Mouse (Mus musculus): ENCODE results near the gene Pde2a. TPM values are rescaled to one million over a fixed set of nuclear protein-coding genes. Genes with fewer than 3 reads are reported as not detected.

The Pde2a gene
- 15.8 and 21.1 TPM in 2 replicates for total RNA-seq (2014; fragmentation: Nextera tagmentation)
- total RNA-seq (2017) = 23.1 and 28.5 TPM in 2 replicates

DNA sequence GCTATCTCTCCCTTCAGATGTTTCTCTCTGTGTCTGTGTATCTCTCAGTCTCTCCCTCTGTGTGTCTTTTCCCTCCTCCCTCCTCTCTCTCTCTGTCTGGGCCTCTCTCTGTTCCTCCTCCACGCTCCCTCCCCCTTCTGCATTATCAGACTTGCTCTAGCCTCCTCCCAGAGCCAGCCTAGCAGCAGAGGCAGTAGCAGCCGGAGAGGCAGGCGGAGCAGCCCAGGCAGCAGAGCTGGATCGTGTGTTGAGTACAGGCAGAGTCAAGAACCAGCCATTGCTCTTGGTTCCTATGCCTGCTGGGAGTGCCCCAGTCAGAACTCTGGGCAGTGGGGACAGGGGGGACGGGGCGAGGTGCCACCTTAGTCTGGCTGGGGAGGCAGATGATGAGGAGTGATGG is at the start of gene Pde2a:
Gene Pde2a, plus strand, starts transcription at position 163 of the 400 bp plus-strand sequence.
- no peak for ATAC-seq (replicated peaks; ENCODE audit: poor library complexity, severe bottlenecking)

- no peak for ATAC-seq (replicated peaks; ENCODE audit: poor library complexity, severe bottlenecking)
Observed at GRCm38 (mm10) chr7:101373082-101373481, 48.4 kb upstream of the Pde2a start.

- ATAC-seq (replicated peaks; ENCODE audit: poor library complexity, severe bottlenecking) = 0 out of 2 replicates have a peak, but pooled peaks have one; percentile 29
Observed at GRCm38 (mm10) chr7:101374155-101374554, 47.3 kb upstream of the Pde2a start.

GRCm38 (mm10) chr7:101376701-101377340 is 44.7 kb upstream of the Pde2a start:
- no peak for ATAC-seq (replicated peaks; ENCODE audit: poor library complexity, severe bottlenecking)

- peak; percentile 62 for ATAC-seq (replicated peaks; ENCODE audit: poor library complexity, severe bottlenecking)
Observed at GRCm38 (mm10) chr7:101377741-101378262, 43.7 kb upstream of the Pde2a start.

DNA sequence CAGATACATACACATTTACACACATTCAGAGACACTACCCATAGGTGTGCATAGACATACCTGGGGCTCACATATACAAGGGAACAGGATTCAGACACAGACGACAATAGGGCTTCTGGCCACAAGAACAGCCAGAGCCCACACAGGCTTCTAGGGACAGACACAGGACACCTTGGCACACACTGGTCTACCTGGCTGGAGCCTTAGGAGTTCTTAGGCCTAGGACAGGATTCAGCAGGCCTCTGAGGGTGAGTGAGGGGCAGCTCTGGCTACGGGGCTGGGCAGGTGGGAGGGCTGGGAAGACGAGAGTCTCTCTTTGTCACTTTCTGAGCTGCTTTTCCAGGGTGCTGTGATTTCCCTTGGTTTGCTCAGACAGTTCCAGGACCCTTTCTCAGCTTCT is 43.2 kb upstream of the Pde2a start:
- no peak for ATAC-seq (replicated peaks; ENCODE audit: poor library complexity, severe bottlenecking)

DNA sequence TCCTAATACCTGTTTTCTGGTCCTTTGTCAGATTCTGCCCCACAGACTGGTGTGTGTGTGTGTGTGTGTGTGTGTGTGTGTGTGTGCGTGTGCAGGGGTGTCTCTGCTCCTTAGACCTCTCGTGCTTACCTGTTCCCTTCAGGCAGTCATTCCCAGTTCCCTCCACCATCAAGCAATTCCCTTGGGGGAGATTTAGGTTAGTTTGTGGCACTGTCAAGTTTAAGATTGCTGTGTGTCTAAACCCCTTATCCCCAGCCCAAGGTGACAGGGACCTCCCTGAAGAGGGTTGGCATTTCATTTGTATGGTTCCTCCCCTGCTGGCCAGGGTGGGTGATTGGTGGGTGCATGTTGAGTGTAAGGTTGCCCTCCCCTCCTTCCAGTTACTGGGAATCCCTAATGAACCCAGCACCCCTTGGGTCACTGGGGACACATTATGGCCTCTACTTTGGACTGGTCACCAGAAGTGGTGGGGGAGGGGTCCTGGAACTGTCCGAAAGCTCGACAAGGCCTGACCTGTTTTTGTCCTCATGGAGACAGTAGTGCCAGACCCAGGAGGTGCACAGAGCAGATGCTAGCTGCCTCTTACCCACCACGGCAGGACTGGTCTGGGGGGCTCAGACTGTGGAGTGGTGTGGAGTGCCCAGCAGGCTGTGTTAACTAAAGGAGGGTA is 42.6 kb upstream of the Pde2a start:
- ATAC-seq (replicated peaks; ENCODE audit: poor library complexity, severe bottlenecking) = no peak

DNA sequence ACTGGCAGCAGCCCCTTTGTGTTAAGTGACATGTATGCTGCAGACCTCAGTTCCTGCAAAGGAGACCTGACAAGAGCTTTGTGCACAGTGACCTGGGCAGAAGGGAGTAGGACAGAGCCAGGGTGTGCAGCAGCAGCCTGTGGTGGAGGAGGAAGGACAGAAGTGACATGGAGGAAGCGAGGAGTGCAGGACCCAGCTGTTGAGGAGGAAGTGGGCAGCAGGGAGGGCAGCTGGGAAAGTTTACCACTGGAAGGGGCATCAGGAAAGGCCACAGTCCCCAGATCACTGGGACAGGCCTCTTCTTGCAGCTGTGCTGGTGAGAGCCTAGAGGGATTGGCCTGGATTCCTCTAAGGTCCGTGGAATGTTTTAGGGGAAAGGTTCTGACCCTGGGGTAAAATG is 41.8 kb upstream of the Pde2a start:
- peak; percentile 43 for ATAC-seq (replicated peaks; ENCODE audit: poor library complexity, severe bottlenecking)

DNA sequence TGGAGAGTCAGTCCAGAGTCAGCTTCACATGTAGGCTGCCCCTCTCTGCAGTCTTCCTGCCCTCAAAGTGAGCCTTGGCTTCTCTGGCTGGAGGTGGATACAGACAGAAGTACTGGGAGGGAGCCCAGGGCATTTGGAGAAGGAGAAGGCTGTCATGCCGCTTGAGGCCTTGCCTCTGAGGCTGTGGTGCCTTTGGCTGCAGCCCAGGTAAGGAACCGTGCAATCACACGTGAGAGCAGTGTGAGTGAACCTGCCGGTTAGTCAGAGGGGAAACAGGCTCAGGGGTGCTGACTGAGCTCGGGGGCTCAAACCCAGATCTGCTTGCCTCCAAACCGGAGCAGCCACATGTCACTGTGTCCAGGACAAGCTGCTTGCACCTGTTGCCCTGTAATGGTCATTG is 40.0 kb upstream of the Pde2a start:
- no peak for ATAC-seq (replicated peaks; ENCODE audit: poor library complexity, severe bottlenecking)

GRCm38 (mm10) chr7:101382378-101382777 is 39.1 kb upstream of the Pde2a start:
- ATAC-seq (replicated peaks; ENCODE audit: poor library complexity, severe bottlenecking) = peak; percentile 69

- peak; percentile 48 for ATAC-seq (replicated peaks; ENCODE audit: poor library complexity, severe bottlenecking)
Observed at GRCm38 (mm10) chr7:101383756-101384155, 37.7 kb upstream of the Pde2a start.

DNA sequence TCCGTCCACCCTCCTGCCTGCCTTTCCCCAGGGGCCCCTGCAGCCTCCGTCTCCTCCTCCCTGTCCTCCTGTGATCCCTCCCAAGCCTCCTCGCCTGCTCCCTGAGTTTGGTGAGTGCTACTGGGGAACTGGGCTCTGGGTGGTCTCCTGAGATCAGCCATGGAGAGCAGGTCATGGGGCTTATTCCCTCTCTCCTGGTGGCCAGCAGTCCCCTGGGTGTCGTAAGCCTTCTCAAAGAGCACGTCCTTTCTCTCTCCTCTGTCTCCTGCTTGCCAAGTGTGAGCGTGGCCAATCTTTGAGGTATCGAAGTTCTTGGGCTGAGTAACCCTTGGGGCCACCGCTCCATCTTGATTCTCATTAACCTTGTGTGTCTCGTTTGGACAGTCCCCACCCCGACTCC is 36.6 kb upstream of the Pde2a start:
- ATAC-seq (replicated peaks; ENCODE audit: poor library complexity, severe bottlenecking) = no peak

DNA sequence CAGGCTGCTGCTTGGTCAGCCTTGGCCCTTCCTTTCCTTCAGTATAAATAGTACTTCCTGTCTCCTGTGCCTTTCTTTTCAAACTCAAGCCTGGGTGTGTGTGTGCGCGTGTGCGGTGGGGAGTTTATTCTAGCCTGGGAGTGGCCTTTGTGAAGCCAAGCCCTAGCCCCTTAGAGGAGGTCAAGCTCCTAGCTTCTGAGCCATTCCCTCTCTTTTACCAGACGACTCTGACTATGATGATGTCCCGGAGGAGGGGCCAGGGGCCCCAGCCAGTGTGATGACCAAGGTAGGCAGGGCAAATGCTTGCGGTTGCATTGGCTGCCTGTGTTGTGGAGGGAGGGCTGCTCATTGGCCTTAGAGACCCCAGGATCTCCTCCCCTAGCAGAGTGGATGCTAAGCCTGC is 36.2 kb upstream of the Pde2a start:
- no peak for ATAC-seq (replicated peaks; ENCODE audit: poor library complexity, severe bottlenecking)

- ATAC-seq (replicated peaks; ENCODE audit: poor library complexity, severe bottlenecking) = no peak
Observed at GRCm38 (mm10) chr7:101385866-101386452, 35.5 kb upstream of the Pde2a start.

DNA sequence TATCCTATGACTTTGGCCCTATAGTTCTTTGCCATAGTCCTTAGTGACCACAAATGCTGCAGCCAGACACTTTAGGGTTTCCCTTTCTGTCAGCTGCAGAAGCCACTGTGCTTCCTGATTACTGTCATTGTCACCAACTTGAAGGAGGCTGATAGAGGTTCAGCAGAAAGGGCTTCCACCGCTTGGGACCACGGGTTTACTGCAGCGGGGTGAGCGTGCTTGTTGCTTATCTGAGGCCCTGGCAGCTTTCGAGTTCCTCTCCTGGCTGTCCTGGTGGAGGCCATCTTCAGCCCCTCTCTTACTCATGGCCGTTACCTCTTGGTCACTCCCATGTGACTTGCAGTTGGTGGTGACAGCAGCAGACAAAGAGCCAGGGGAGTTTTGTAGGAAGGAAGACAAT is 32.2 kb upstream of the Pde2a start:
- ATAC-seq (replicated peaks; ENCODE audit: poor library complexity, severe bottlenecking) = peak; percentile 51

DNA sequence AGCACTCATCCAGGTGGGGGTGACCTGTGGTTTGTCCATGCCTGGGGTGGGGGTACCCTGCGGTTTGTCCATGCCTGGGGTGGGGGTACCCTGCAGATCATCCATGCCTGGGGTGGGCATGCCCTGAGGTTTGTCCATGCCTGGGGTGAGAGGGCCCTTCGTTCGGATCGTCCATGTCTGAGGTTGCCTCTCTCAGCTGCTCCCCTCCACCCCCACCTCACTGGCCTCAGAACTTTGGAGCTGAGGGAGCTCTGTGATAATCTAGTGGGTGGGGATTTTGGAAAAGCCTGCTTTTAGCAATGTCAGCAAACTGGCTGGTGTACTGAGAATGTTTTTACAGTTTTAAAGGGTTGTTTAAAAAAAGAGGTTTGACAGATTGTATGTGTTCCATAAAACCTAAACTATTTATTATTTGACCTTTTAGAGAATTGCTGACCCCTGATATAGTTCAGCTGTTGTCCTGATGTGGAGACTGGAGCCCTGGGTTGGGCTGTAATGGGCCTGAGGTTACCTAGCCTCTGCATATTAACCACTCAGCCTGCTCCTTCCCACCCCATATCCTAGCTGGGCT is 29.5 kb upstream of the Pde2a start:
- no peak for ATAC-seq (replicated peaks; ENCODE audit: poor library complexity, severe bottlenecking)

- no peak for ATAC-seq (replicated peaks; ENCODE audit: poor library complexity, severe bottlenecking)
Observed at GRCm38 (mm10) chr7:101393015-101393414, 28.5 kb upstream of the Pde2a start.

DNA sequence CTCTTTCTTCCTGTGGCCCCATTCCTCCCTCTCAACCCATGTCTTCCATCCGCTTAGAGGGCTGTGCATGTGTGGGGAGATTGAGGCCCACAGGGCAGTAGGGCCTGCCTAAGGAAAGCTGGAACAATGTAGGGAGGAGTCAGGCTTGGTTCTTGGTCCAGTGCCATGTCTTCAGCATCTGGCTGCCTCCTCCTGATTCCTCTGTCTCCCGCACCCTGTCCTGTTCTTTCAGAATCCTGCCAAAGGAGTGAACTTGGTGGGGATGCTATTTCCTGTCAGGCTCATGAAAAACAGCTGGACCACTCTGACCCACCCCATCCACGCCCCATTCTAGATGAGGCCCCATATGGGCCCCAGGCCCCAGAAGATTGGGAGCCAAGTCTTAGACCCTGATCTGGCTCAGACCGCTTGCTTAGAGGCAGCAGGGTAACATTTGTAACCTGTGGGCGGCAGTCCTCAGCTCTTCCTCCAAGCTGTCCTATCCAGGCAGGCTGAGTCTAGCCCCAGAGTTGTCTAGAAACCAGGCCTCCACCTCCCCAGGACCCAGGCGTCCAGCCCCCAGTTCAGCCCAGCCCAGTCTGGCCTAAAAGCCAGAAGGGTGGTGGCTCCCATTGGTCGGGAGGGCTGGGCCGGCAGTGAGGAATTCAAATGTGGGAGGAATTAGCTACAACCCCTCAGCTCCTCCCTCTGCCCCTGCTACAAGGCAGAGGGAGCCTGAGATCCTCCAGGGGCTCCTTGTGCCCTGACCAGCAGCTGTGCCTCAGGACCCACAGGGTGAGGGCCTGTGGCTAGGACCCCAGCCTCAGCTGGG is 27.6 kb upstream of the Pde2a start:
- no peak for ATAC-seq (replicated peaks; ENCODE audit: poor library complexity, severe bottlenecking)

GRCm38 (mm10) chr7:101394569-101394968 is 26.9 kb upstream of the Pde2a start:
- no peak for ATAC-seq (replicated peaks; ENCODE audit: poor library complexity, severe bottlenecking)

GRCm38 (mm10) chr7:101395471-101395870 is 26.0 kb upstream of the Pde2a start:
- ATAC-seq (replicated peaks; ENCODE audit: poor library complexity, severe bottlenecking) = no peak
